Mouse (Mus musculus) MEL (cell line): ENCODE results near the gene Tmc2. TPM values are rescaled to one million over a fixed set of nuclear protein-coding genes. Genes with fewer than 3 reads are reported as not detected.

Experiments
- DNase-seq: peaks from one replicate; pipeline ENCODE4 v3.0.0; 2011; ENCODE audit warnings: low read depth, low spot score
- H3K27ac ChIP-seq: 2 replicates; pipeline ENCODE4 v1.5.1; 2012; ENCODE audit warnings: low read depth, mild to moderate bottlenecking, control low read depth, low read length, moderate library complexity; ENCODE audit not compliant: control insufficient read depth
- H3K27me3 ChIP-seq, 2 experiments: fragments of 150-350 bp in 1 of 2; sonication (generic) in 1 of 2; 2 replicates each; pipeline ENCODE4 v1.6.1; 2012; ENCODE audit warnings: low read length in 2 of 2, mild to moderate bottlenecking in 2 of 2, improper control_type of control experiment in 1 of 2, moderate library complexity in 1 of 2; ENCODE audit not compliant: insufficient read depth in 2 of 2, control insufficient read depth in 1 of 2
- H3K36me3 ChIP-seq, 2 experiments: 2 replicates each; pipeline ENCODE4 v1.6.1; 2012 to 2014; ENCODE audit warnings: low read length in 2 of 2, improper control_type of control experiment in 1 of 2, inconsistent platforms in 1 of 2, mild to moderate bottlenecking in 1 of 2; ENCODE audit not compliant: insufficient read depth in 2 of 2, control insufficient read depth in 1 of 2
- H3K4me1 ChIP-seq, 2 experiments: fragments of 150-350 bp in 1 of 2; sonication (generic) in 1 of 2; 2 replicates each; pipeline ENCODE4 v1.6.1; 2012; ENCODE audit warnings: low read length in 2 of 2, improper control_type of control experiment in 1 of 2, mild to moderate bottlenecking in 1 of 2; ENCODE audit not compliant: insufficient read depth in 2 of 2, control insufficient read depth in 1 of 2
- H3K4me3 ChIP-seq, 2 experiments: fragments of 150-350 bp in 1 of 2; sonication (generic) in 1 of 2; 2 replicates each; pipeline ENCODE4 v1.5.1; 2012; ENCODE audit warnings: low read depth in 2 of 2, low read length in 2 of 2, mild to moderate bottlenecking in 2 of 2, moderate library complexity in 2 of 2, control low read depth in 1 of 2, improper control_type of control experiment in 1 of 2; ENCODE audit not compliant: control insufficient read depth in 1 of 2, insufficient read depth in 1 of 2
- H3K79me2 ChIP-seq: 2 replicates; pipeline ENCODE4 v1.6.1; 2012; ENCODE audit warnings: mild to moderate bottlenecking, low read length, moderate library complexity; ENCODE audit not compliant: control insufficient read depth, poor library complexity, insufficient read depth
- H3K9ac ChIP-seq: 2 replicates; pipeline ENCODE4 v1.6.1; 2012; ENCODE audit warnings: low read depth, mild to moderate bottlenecking, control low read depth, low read length, moderate library complexity; ENCODE audit not compliant: control insufficient read depth, poor library complexity, severe bottlenecking
- H3K9me3 ChIP-seq: fragments of 150-350 bp; sonication (generic); replicated peaks from 2 replicates; pipeline ENCODE4 v1.6.1; 2012; ENCODE audit warnings: mild to moderate bottlenecking, low read length, improper control_type of control experiment, moderate library complexity; ENCODE audit not compliant: insufficient read depth
- CTCF ChIP-seq, 3 experiments: IDR thresholded peaks in 2 of 3; conservative IDR thresholded peaks in 1 of 3; 2 replicates each; pipeline ENCODE4 v1.5.1; 2011 to 2012; ENCODE audit warnings: low read length in 3 of 3, low read depth in 2 of 3, mild to moderate bottlenecking in 2 of 3, improper control_type of control experiment in 1 of 3, inconsistent platforms in 1 of 3, mixed read lengths in 1 of 3, moderate library complexity in 1 of 3; ENCODE audit not compliant: control insufficient read depth in 1 of 3, insufficient read depth in 1 of 3, poor library complexity in 1 of 3, severe bottlenecking in 1 of 3
- JUND ChIP-seq: IDR thresholded peaks from 2 replicates; pipeline ENCODE4 v1.6.1; 2011; ENCODE audit warnings: low read depth, mild to moderate bottlenecking, improper control_type of control experiment, low read length
- MAFK ChIP-seq: IDR thresholded peaks from 2 replicates; pipeline ENCODE4 v1.6.1; 2011; ENCODE audit warnings: low read depth, mild to moderate bottlenecking, low read length, improper control_type of control experiment, borderline replicate concordance
- MEF2A ChIP-seq: IDR thresholded peaks from 2 replicates; pipeline ENCODE4 v1.6.1; 2014; ENCODE audit warnings: low read depth, mild to moderate bottlenecking, inconsistent platforms, low read length, improper control_type of control experiment; ENCODE audit not compliant: poor library complexity, insufficient replicate concordance, severe bottlenecking; ENCODE audit errors: extremely low read depth
- MXI1 ChIP-seq: IDR thresholded peaks from 2 replicates; pipeline ENCODE4 v1.6.1; 2011; ENCODE audit warnings: mild to moderate bottlenecking, low read depth, low read length, improper control_type of control experiment
- MYB ChIP-seq: IDR thresholded peaks from 2 replicates; pipeline ENCODE4 v1.6.1; 2011; ENCODE audit warnings: mild to moderate bottlenecking, low read depth, low read length, improper control_type of control experiment
- NELFE ChIP-seq: IDR thresholded peaks from 2 replicates; pipeline ENCODE4 v1.6.1; 2011; ENCODE audit warnings: low read depth, low read length, improper control_type of control experiment
- POLR2AphosphoS2 ChIP-seq: IDR thresholded peaks from 2 replicates; pipeline ENCODE4 v1.6.1; 2011; ENCODE audit warnings: low read length, improper control_type of control experiment
- POLR2AphosphoS5 ChIP-seq: IDR thresholded peaks from 2 replicates; pipeline ENCODE4 v1.6.1; 2012; ENCODE audit warnings: low read depth, borderline replicate concordance, mild to moderate bottlenecking, inconsistent platforms, low read length, moderate library complexity, mixed read lengths
- RCOR1 ChIP-seq: IDR thresholded peaks from 2 replicates; pipeline ENCODE4 v1.6.1; 2012; ENCODE audit warnings: low read depth, mild to moderate bottlenecking, inconsistent platforms, low read length, improper control_type of control experiment
- SIN3A ChIP-seq: IDR thresholded peaks from 2 replicates; pipeline ENCODE4 v1.6.1; 2012; ENCODE audit warnings: low read length, improper control_type of control experiment, inconsistent platforms
- TAL1 ChIP-seq: IDR thresholded peaks from 2 replicates; pipeline ENCODE4 v1.6.1; 2012; ENCODE audit warnings: mild to moderate bottlenecking, inconsistent platforms, low read length, moderate library complexity, mixed read lengths
- TCF12 ChIP-seq: IDR thresholded peaks from 2 replicates; pipeline ENCODE4 v1.6.1; 2014; ENCODE audit warnings: low read depth, mild to moderate bottlenecking, inconsistent platforms, low read length, improper control_type of control experiment, moderate library complexity
- USF2 ChIP-seq, 2 experiments: IDR thresholded peaks; 2 replicates each; pipeline ENCODE4 v1.6.1; 2011 to 2012; ENCODE audit warnings: improper control_type of control experiment in 2 of 2, low read length in 2 of 2, borderline replicate concordance in 1 of 2, inconsistent platforms in 1 of 2, low read depth in 1 of 2, mild to moderate bottlenecking in 1 of 2; ENCODE audit not compliant: insufficient read depth in 1 of 2
- ZC3H11A ChIP-seq: IDR thresholded peaks from 2 replicates; pipeline ENCODE4 v1.6.1; 2012; ENCODE audit warnings: low read depth, mild to moderate bottlenecking, inconsistent platforms, low read length, improper control_type of control experiment
- polyA plus RNA-seq, 2 experiments: library from polyadenylated mRNA; stranded (reverse) in 1 of 2; unstranded in 1 of 2; fragments of >175 nt in 1 of 2; fragments of >200 nt in 1 of 2; gene quantifications; 2 replicates each; pipeline versions ENCODE4 v1.2.1 to v1.2.4; 2012; ENCODE audit warnings: low replicate concordance in 2 of 2, low read depth in 1 of 2; ENCODE audit not compliant: insufficient read length in 2 of 2, insufficient read depth in 1 of 2, missing spikeins in 1 of 2
- total RNA-seq: library from RNA; depleted of rRNA; stranded (reverse); fragments of 300-350 nt; gene quantifications from 2 replicates; pipeline ENCODE4 v1.2.3, GENCODE M21; 2012

Gene Tmc2
- total and polyA plus RNA-seq, 3 experiments: not detected

- Histone ChIP-seq H3K4me3 (no peak overlapping the region), H3K27ac (no peak overlapping the region), H3K27me3 (peaks cover 0 to 18% of the 10 kb centered on the region in 2 experiments; a peak in 3 of 4 replicates), H3K79me2 (no peaks in the 10 kb centered on the region), H3K4me1 (no peaks in the 10 kb centered on the region), H3K9ac (no peak overlapping the region), H3K9me3 (no peaks in the 10 kb centered on the region)
- DNase-seq: no peak
- TF ChIP-seq ZC3H11A (no peak), MXI1 (no peak), MEF2A (no peak), JUND (no peak), TAL1 (no peak), POLR2AphosphoS2 (no peak), MYB (no peak), NELFE (no peak), TCF12 (no peak), USF2 (IDR thresholded peaks at IDR 0.05; ENCODE audit: borderline replicate concordance in 1 of 2, insufficient read depth in 1 of 2, low read depth in 1 of 2, low read length in 2 of 2) (no peak), POLR2AphosphoS5 (no peak)
- TF ChIP-seq, all 39 proteins: peak for 0
- H3K36me3 ChIP-seq: no peaks in the 10 kb centered on the region
These were observed 14.6 kb downstream of the Tmc2 start for GRCm38 (mm10) chr2:130209636-130210035.

GRCm38 (mm10) chr2:130211581-130211980 lies 16.6 kb downstream of the Tmc2 start:
- TF ChIP-seq TCF12 (no peak), SIN3A (no peak), RCOR1 (no peak), CTCF (IDR thresholded peaks at IDR 0.05 in 2 of 3, conservative IDR thresholded peaks at IDR 0.05 in 1 of 3; ENCODE audit: control insufficient read depth in 1 of 3, insufficient read depth in 1 of 3, low read depth in 2 of 3, low read length in 3 of 3, poor library complexity in 1 of 3, severe bottlenecking in 1 of 3) (no peak), MAFK (no peak), MYB (no peak)
- no peak for DNase-seq
- H3K27me3 ChIP-seq: peaks cover 12 to 19% of the 10 kb centered on the region in 2 experiments

More at GRCm38 (mm10) chr2:130211581-130211980, 16.6 kb downstream of the Tmc2 start:
- no peaks in the 10 kb centered on the region for H3K79me2 ChIP-seq
- H3K9me3 ChIP-seq: no peaks in the 10 kb centered on the region
- no peaks in the 10 kb centered on the region for H3K4me1 ChIP-seq
- H3K4me3 ChIP-seq: no peak overlapping the region
- no peak overlapping the region for H3K9ac ChIP-seq
- H3K36me3 ChIP-seq: no peaks in the 10 kb centered on the region
- no peak overlapping the region for H3K27ac ChIP-seq
